Mouse (Mus musculus): ENCODE measurements around the gene Sec22a.

The Sec22a gene

GRCm38 (mm10) chr16:35363150-35364062, at the start of gene Sec22a:
Gene Sec22a (minus strand): TSS chr16:35363918.
- peak; percentile 93 for DNase-seq

DNA sequence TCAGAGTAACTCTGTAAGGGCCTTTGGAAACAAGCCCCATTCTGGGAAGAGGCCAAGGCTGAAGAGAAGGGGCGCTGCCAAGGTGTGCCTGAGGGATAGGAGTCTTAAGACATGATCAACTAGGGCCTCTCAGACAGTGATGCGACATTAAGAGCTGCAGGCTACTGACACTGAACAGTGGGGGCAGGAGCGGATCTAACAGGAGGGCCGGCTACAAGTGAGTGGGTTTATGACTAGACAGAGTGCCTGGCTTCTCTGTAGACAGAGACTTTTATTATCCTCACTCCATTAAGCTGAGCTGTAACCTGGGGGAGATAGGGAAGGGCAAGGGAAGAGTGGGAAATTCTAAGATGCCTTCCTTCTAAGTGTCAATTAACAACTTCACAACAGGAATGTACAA, 43.0 kb upstream of the Sec22a start:
- DNase-seq, result no peak

GRCm38 (mm10) chr16:35406166-35406565, 42.4 kb upstream of the Sec22a start:
- no peak for DNase-seq

DNA sequence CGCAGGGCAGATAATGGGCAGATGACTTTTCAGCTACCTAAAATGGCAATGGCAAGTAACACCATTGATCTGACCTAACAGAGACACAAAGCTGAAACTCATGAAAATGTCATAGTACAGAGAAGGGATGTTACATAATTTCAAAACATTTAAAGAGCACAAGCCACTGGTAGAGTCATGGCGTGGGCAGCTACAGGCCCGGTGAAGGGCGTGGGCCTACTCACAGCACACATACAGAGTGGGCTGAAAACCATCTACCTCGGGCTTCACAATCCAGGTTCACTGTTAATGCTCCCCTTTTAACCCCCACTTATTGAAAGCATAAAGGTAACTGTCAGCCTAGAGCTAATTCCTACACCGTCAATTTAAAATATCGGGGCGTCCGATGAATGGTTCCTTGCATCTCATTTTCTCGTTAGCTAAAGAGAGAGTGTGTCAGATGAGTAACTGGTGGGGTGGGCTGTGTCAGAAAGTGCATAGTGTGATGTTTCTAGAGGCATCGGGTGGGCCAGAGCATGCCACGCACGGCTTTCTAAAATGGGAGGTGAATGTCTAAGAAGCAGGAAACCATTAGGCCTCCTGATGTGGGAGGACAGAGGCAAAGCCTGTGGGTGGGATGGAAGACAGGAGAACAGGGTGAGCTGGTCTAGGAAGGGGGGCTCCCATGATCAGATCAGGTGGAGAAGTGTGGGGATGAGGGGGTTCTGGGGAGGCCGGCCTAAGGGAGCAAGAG, 41.8 kb upstream of the Sec22a start:
- DNase-seq, result no peak

GRCm38 (mm10) chr16:35404864-35405263, 41.1 kb upstream of the Sec22a start:
- DNase-seq, result no peak

GRCm38 (mm10) chr16:35403891-35404290, 40.2 kb upstream of the Sec22a start:
- DNase-seq, result no peak

DNA sequence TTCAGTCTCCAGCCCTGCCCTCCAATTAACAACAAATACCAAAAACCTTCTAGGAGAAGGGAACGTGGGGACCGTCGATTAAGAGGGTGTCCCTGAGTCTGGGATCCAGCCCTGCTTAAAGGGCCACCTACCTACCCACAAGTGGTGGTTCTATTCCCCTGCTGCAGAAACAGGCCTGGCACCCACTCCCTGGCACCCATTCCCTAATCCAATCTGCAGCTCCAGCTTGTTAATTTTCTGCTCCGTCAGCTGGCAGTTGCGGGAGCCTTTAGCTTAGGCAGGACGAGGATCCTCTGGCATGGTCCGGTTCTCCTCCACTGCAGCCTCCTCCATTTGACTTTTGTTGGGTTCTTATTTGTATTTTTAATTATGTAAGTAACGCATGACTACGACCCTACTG, 39.6 kb upstream of the Sec22a start:
- no peak for DNase-seq

- no peak for DNase-seq
Measured at GRCm38 (mm10) chr16:35392813-35393212, 29.1 kb upstream of the Sec22a start.

DNA sequence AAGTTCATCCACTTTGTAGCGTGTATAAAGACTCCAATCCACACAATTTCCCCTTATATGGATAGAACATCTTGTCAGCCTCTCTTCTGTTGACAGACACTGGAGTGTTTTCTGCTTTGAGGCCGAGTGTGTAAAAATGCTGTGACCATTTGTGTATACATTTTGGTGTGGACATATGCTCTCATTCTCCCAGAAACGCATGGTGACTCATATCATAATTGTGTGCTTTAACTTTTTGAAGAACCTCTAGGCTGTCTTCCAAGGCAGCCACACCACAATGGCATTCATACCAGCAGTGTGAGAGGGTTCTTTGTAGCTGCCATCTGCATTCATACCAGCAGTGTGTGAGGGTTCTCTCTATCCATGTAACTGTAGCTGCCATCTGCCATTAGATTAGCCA, 21.9 kb upstream of the Sec22a start:
- DNase-seq, result no peak

- DNase-seq, result no peak
Measured at GRCm38 (mm10) chr16:35380048-35380447, 16.3 kb upstream of the Sec22a start.

DNA sequence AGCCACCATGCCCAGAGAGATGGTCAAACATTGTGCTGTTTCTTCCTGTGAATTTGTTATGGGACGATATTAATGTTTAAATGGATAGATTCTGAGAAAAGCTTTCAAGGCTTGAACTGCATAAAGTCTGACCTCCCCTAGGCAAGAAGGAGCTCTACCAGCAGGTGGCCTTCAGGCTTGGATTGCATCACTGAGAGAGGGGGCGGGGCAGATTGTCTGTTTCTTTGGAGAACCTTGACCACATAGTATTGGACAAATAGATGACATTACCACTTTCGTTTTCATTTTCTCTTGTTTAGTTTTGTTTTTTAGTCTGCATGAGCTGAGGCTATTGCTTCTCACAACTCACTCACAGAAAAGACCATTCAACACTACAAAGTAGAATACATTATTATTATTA, 15.6 kb upstream of the Sec22a start:
- no peak for DNase-seq

DNA sequence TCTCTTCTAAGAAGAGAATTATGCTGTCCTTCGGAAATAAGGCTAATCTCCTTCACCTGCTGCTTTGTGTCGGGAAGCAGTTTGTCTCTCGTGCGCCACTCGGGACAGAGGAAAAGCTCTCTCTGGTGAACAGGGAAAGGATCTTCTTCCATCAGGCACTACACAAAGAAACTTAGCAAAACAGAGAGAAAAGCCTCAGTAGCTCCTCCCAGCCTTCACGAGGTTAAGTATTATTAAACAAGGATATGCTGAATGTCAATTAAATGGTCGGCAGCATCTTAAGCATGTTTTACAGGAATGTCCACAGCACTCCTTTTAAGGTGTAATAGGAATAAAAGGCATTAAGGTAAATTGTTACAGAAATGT, 328 bp upstream of the Sec22a start:
- DNase-seq, result no peak

GRCm38 (mm10) chr16:35362221-35362620, 1.5 kb downstream of the Sec22a start:
- no peak for DNase-seq

DNA sequence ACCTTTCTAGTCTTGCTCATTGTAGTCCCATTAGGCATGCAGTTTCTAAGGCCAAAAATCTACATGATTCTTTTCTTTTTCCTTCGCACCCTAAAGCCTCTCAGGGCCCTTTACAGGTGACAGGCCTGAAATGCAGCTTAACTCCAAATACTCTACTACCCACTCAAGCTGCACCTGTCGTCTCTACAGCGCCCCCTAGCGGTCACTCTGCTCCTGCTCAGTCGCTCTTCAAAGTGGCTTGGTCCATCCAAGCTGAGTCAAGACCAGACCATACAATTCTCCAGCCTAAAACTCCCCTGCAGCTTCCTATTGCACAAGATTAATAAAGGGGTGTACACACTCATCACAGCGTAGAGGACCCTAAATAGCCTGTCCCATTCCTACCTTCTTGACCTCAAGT, 3.1 kb downstream of the Sec22a start:
- peak; percentile 69 for DNase-seq

GRCm38 (mm10) chr16:35357449-35357848, 6.3 kb downstream of the Sec22a start:
- DNase-seq, result peak; percentile 26

GRCm38 (mm10) chr16:35330451-35330850, 33.3 kb downstream of the Sec22a start:
- DNase-seq, result no peak

- DNase-seq, result no peak
Measured at GRCm38 (mm10) chr16:35319773-35320172, 43.9 kb downstream of the Sec22a start.

DNA sequence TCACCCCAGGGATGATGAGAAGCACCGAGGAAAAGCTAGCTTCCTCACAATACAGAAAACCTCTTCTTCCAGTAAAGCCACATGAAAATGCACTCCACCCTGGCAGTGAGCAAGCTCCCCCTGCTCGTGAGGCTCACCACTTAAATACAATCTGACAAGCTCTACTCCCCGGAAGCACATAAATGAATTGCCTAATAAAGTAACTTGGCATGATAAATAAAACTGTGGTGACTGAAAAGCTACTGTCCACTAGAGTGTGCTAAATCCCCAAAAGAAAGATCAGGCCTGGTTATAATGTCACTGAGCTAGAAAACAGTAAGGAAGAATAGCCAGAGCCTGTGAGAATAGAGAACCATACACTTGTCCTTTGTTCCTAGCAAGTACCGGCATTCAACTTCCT, 44.4 kb downstream of the Sec22a start:
- DNase-seq, result no peak

DNA sequence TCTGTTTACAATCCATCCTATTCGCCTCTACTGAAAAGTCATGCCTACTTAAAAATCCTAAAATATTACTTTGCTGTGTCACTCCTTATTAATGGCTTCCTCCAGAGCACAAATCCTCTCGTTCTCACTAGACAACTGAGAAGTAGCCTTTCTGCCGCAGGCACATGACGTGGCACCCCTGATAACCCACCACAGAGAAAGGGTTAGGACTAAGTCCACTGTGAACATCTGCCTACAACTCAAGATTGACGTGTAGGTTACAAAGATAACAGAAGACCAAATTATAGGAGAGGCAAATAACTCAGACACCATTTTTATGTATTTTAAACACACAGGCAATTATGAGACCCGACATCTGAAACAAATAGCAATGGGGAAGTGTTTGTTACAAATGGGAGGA, 45.3 kb downstream of the Sec22a start:
- DNase-seq, result no peak

GRCm38 (mm10) chr16:35317460-35317859, 46.3 kb downstream of the Sec22a start:
- no peak for DNase-seq

DNA sequence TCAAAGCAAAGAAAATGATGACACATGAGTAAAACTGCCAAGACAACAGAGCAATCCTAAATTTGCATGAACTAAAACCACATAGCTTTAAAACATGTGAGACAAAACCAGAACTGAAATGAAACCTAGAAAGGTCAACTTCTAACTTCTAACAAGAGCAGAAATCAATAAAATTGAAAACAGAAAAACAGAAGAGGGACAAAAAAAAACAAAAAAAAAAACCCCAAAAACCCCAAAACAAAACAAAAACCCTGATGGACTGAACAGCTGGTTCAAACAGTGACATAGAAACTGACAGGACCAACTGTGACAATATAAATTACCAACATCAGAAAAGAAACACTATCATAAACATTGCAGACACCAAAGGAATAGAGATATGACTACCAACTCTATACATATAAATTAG, 46.9 kb downstream of the Sec22a start:
- no peak for DNase-seq

DNA sequence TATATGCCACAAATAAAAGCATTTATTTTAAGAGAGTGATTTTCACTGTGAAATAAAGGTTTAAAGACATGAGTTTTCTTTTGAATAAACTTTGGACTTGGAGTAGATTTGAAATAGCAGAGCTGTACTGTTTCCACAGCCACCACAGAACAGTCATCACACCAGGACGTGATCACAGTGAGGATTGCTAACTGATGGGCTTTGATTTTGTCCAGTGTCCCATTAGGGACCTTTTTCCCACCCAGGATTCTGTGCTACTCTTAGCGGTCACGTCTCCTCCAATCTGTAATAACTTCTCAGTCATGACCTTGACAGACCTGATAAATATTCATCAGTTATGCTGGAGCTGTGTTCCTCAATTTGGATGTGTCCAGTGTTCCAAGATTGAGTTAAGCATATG, 48.2 kb downstream of the Sec22a start:
- DNase-seq, result no peak

GRCm38 (mm10) chr16:35311586-35311985, 52.1 kb downstream of the Sec22a start:
- no peak for DNase-seq

DNA sequence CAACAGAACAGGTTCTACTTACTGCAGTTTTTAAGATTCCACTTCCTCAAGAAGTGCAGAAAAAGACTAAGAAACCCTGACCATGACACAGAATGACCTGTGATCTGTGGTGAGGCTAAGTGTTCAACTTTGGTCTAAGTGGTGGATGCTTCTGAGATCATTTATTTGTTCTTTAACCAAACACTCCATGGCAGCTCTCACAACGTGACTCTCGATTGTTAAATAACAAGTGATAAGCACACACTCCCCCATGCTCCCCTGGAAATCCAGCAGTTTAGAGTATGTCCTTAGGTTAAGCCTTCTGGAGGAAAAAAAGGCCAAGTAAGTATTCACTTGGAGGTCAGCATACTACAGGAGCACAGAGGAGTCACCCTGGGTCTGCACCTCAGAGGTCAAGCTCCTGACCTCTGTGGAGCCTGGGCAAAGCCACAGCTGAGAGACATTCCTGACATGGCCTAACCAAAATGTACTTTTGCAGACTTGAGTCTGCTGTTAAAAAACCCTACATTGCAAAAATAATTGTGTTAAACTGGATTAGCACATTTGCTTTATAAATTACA, 53.1 kb downstream of the Sec22a start:
- no peak for DNase-seq

Measured in lung, postnatal 14 days (tissue).